Mouse (Mus musculus): ENCODE data around the gene Hvcn1. TPM values are rescaled to one million over a fixed set of nuclear protein-coding genes. Genes with fewer than 3 reads are reported as not detected.

Hvcn1 gene
- total RNA-seq, 2 experiments from 2014 or later: 45.1 to 51.2 TPM

GRCm38 (mm10) chr5:122233695-122234094 lies 27.1 kb downstream of the Hvcn1 start:
- ATAC-seq (ENCODE audit: poor library complexity, severe bottlenecking): peak; percentile 74

- ATAC-seq (ENCODE audit: poor library complexity, severe bottlenecking): peak; percentile 58
These were observed 28.0 kb downstream of the Hvcn1 start for GRCm38 (mm10) chr5:122234319-122235195.

GRCm38 (mm10) chr5:122235196-122235836 lies 28.7 kb downstream of the Hvcn1 start:
- ATAC-seq (ENCODE audit: poor library complexity, severe bottlenecking): 0 out of 2 replicates have a peak, but pooled peaks have one; percentile 4

- ATAC-seq (ENCODE audit: poor library complexity, severe bottlenecking): no peak
These were observed 30.6 kb downstream of the Hvcn1 start for GRCm38 (mm10) chr5:122237200-122237599.

- ATAC-seq (ENCODE audit: poor library complexity, severe bottlenecking): no peak
These were observed 33.0 kb downstream of the Hvcn1 start for GRCm38 (mm10) chr5:122239618-122240017.

GRCm38 (mm10) chr5:122240521-122240920 lies 33.9 kb downstream of the Hvcn1 start:
- no peak for ATAC-seq (ENCODE audit: poor library complexity, severe bottlenecking)

- no peak for ATAC-seq (ENCODE audit: poor library complexity, severe bottlenecking)
These were observed 34.4 kb downstream of the Hvcn1 start for GRCm38 (mm10) chr5:122240989-122241388.

GRCm38 (mm10) chr5:122242521-122243123 lies 36.0 kb downstream of the Hvcn1 start:
- peak; percentile 75 for ATAC-seq (ENCODE audit: poor library complexity, severe bottlenecking)

GRCm38 (mm10) chr5:122243781-122244523 lies 37.3 kb downstream of the Hvcn1 start:
- 0 out of 2 replicates have a peak, but pooled peaks have one; percentile 6 for ATAC-seq (ENCODE audit: poor library complexity, severe bottlenecking)

- no peak for ATAC-seq (ENCODE audit: poor library complexity, severe bottlenecking)
These were observed 38.6 kb downstream of the Hvcn1 start for GRCm38 (mm10) chr5:122245186-122245585.

GRCm38 (mm10) chr5:122246547-122247167 lies 40.1 kb downstream of the Hvcn1 start:
- no peak for ATAC-seq (ENCODE audit: poor library complexity, severe bottlenecking)

GRCm38 (mm10) chr5:122247529-122247928 lies 40.9 kb downstream of the Hvcn1 start:
- ATAC-seq (ENCODE audit: poor library complexity, severe bottlenecking): no peak

- no peak for ATAC-seq (ENCODE audit: poor library complexity, severe bottlenecking)
These were observed 41.3 kb downstream of the Hvcn1 start for GRCm38 (mm10) chr5:122247934-122248333.

GRCm38 (mm10) chr5:122249281-122249680 lies 42.7 kb downstream of the Hvcn1 start:
- ATAC-seq (ENCODE audit: poor library complexity, severe bottlenecking): no peak

- ATAC-seq (ENCODE audit: poor library complexity, severe bottlenecking): no peak
These were observed 45.4 kb downstream of the Hvcn1 start for GRCm38 (mm10) chr5:122251895-122252606.

GRCm38 (mm10) chr5:122258027-122258741 lies 51.6 kb downstream of the Hvcn1 start:
- ATAC-seq (ENCODE audit: poor library complexity, severe bottlenecking): no peak

- ATAC-seq (ENCODE audit: poor library complexity, severe bottlenecking): 0 out of 2 replicates have a peak, but pooled peaks have one; percentile 30
These were observed 55.5 kb downstream of the Hvcn1 start for GRCm38 (mm10) chr5:122262104-122262503.

GRCm38 (mm10) chr5:122263933-122264905 lies 57.6 kb downstream of the Hvcn1 start, which contains the start of gene Tctn1:
Gene Tctn1 (minus strand): TSS chr5:122264460.
- ATAC-seq (ENCODE audit: poor library complexity, severe bottlenecking): peak; percentile 93

All from megakaryocyte, adult 5-6 weeks (primary cell).